Mouse (Mus musculus): ENCODE data around the gene Igsf3. TPM values are rescaled to one million over a fixed set of nuclear protein-coding genes. Genes with fewer than 3 reads are reported as not detected.
"Not testable (repeated sequence)": the region's sequence is repeated elsewhere in the genome, so short reads cannot be mapped to it uniquely, and the experiment has no call there.

Gene Igsf3
- polyA plus RNA-seq, 1 experiment from 2014 or later, result 19.3 TPM

- Histone ChIP-seq H3K9me3 (ENCODE audit: control insufficient read depth, low read length) (no peaks in the 10 kb centered on the region), H3K27ac (ENCODE audit: low read depth, low read length) (no peak overlapping the region), H3K4me3 (ENCODE audit: low read depth, low read length) (no peak overlapping the region), H3K4me2 (ENCODE audit: low read depth, low read length, severe bottlenecking) (no peak overlapping the region), H3K36me3 (ENCODE audit: control insufficient read depth, insufficient read depth, low read length) (no peaks in the 10 kb centered on the region), H3K9ac (ENCODE audit: low read length) (no peak overlapping the region), H3K27me3 (ENCODE audit: control insufficient read depth, insufficient read depth, low read length) (no peaks in the 10 kb centered on the region), H3K4me1 (replicated peaks; ENCODE audit: control insufficient read depth, insufficient read depth, low read length) (peaks cover 15% of the 10 kb centered on the region)
- no peak for DNase-seq (ENCODE audit: low spot score)
- 78% methylated on average over 6 of the region's 6 CpGs for WGBS
- ATAC-seq (replicated peaks; ENCODE audit: low FRiP score), result no peak
These were observed 35.2 kb downstream of the Igsf3 start for GRCm38 (mm10) chr3:101412115-101412514.

DNA sequence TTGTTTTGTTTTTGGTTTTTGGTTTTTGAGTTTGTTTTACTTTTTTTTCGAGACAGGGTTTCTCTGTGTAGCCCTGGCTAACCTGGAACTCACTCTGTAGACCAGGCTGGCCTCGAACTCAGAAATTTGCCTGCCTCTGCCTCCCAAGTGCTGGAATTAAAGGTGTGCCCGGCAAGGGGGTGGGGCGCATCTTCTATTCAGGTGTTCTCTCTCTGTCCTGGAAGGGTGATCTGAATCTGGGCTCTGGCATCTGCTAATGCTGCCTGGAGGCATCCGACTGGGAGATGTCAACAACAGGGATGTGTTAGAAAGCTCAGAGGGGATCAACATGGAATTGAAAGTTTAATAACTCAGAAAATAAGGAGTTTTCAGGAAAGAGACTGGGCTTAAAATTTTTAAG, 36.1 kb downstream of the Igsf3 start:
- WGBS, result 90% methylated on average over 5 of the region's 5 CpGs
- ATAC-seq (replicated peaks; ENCODE audit: low FRiP score); H3K4me2 ChIP-seq (ENCODE audit: low read depth, low read length, severe bottlenecking); H3K9me3 ChIP-seq (ENCODE audit: control insufficient read depth, low read length); DNase-seq (ENCODE audit: low spot score); H3K27ac ChIP-seq (ENCODE audit: low read depth, low read length); H3K27me3 ChIP-seq (ENCODE audit: control insufficient read depth, insufficient read depth, low read length); H3K9ac ChIP-seq (ENCODE audit: low read length); H3K36me3 ChIP-seq (ENCODE audit: control insufficient read depth, insufficient read depth, low read length); H3K4me3 ChIP-seq (ENCODE audit: low read depth, low read length): not testable (repeated sequence)
- peaks cover 15% of the 10 kb centered on the region for H3K4me1 ChIP-seq (replicated peaks; ENCODE audit: control insufficient read depth, insufficient read depth, low read length)

DNA sequence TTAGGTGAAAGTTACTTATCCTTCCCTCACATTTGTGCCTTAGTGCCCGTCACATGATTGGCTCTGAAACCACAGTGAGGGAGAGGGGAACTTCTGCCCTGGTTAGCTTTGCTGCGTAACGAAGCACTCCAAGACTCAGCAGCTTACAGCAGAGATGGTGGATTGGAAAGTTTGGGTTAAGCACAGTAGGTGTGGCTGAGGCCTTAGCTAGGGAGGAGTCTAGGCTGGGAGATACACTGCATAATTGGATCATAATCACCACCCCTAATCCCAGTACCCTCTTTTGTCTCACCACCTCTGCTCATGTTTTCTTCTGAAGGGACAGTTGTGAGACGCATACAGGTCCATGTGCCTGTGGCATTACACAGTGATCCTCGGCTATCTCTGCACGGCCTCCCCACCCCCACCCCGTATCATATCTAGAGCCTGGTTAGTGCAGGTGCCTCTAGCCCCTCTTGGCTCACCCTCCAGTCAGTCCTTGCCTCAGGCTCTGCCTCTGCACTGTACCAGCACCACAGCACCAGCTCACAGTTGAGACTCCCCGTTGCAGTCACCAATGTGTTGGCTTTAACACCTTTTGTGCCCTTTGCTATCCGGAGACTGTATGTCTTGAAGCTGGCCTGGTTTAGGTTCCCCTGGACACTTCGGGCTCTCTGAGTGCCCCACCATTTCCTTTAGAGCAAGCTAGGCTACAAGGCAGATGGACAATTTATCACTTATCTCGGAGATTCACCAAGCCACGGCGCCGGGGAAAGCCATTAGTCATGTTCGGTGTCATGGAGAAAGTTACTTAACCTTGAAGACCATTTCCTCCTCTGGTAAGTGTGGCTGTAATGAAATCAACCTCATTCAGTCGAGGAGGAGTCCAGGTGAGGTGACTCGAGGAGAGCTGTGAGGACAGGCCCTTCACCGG, 42.1 kb downstream of the Igsf3 start:
- H3K27me3 ChIP-seq (ENCODE audit: control insufficient read depth, insufficient read depth, low read length), result no peaks in the 10 kb centered on the region
- DNase-seq (ENCODE audit: low spot score), result no peak
- no peak overlapping the region for H3K4me3 ChIP-seq (ENCODE audit: low read depth, low read length)
- no peak for ATAC-seq (replicated peaks; ENCODE audit: low FRiP score)
- H3K4me1 ChIP-seq (replicated peaks; ENCODE audit: control insufficient read depth, insufficient read depth, low read length), result no peaks in the 10 kb centered on the region
- H3K9me3 ChIP-seq (ENCODE audit: control insufficient read depth, low read length), result no peaks in the 10 kb centered on the region
- no peak overlapping the region for H3K4me2 ChIP-seq (ENCODE audit: low read depth, low read length, severe bottlenecking)
- WGBS, result 85% methylated on average over 18 of the region's 18 CpGs
- no peak overlapping the region for H3K9ac ChIP-seq (ENCODE audit: low read length)
- H3K36me3 ChIP-seq (ENCODE audit: control insufficient read depth, insufficient read depth, low read length), result no peaks in the 10 kb centered on the region
- H3K27ac ChIP-seq (ENCODE audit: low read depth, low read length), result no peak overlapping the region

DNA sequence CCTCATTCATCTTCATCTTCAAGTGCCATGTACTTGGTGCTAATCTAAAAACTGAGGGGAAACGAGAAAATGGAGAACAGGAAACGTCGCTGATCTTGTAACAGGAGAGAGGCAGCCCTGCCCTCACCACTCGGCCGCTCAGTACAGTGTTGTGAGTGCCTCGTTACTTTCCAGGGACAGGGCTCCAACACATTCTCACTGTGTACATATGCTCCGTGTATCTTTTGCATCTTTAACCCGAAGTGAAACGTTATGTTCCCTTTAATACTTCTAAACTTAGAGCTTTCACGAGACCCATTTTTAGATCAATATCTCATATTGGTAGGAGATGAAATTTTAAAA, 42.7 kb downstream of the Igsf3 start:
- Histone ChIP-seq H3K27me3 (ENCODE audit: control insufficient read depth, insufficient read depth, low read length) (no peaks in the 10 kb centered on the region), H3K27ac (ENCODE audit: low read depth, low read length) (no peak overlapping the region), H3K9ac (ENCODE audit: low read length) (no peak overlapping the region), H3K4me2 (ENCODE audit: low read depth, low read length, severe bottlenecking) (no peak overlapping the region), H3K4me3 (ENCODE audit: low read depth, low read length) (no peak overlapping the region), H3K36me3 (ENCODE audit: control insufficient read depth, insufficient read depth, low read length) (no peaks in the 10 kb centered on the region), H3K4me1 (replicated peaks; ENCODE audit: control insufficient read depth, insufficient read depth, low read length) (no peaks in the 10 kb centered on the region), H3K9me3 (ENCODE audit: control insufficient read depth, low read length) (no peaks in the 10 kb centered on the region)
- DNase-seq (ENCODE audit: low spot score) (no peak), ATAC-seq (replicated peaks; ENCODE audit: low FRiP score) (no peak)
- 87% methylated on average over 10 of the region's 10 CpGs for WGBS

- no peaks in the 10 kb centered on the region for H3K27me3 ChIP-seq (ENCODE audit: control insufficient read depth, insufficient read depth, low read length)
- DNase-seq (ENCODE audit: low spot score), result no peak
- no peaks in the 10 kb centered on the region for H3K9me3 ChIP-seq (ENCODE audit: control insufficient read depth, low read length)
- no peak overlapping the region for H3K4me2 ChIP-seq (ENCODE audit: low read depth, low read length, severe bottlenecking)
- no peak overlapping the region for H3K9ac ChIP-seq (ENCODE audit: low read length)
- WGBS, result 20% methylated on average over 4 of the region's 4 CpGs
- ATAC-seq (replicated peaks; ENCODE audit: low FRiP score), result no peak
- H3K4me1 ChIP-seq (replicated peaks; ENCODE audit: control insufficient read depth, insufficient read depth, low read length), result no peaks in the 10 kb centered on the region
- no peak overlapping the region for H3K27ac ChIP-seq (ENCODE audit: low read depth, low read length)
- no peak overlapping the region for H3K4me3 ChIP-seq (ENCODE audit: low read depth, low read length)
- H3K36me3 ChIP-seq (ENCODE audit: control insufficient read depth, insufficient read depth, low read length), result no peaks in the 10 kb centered on the region
These were observed 46.3 kb downstream of the Igsf3 start for GRCm38 (mm10) chr3:101423188-101423587.

DNA sequence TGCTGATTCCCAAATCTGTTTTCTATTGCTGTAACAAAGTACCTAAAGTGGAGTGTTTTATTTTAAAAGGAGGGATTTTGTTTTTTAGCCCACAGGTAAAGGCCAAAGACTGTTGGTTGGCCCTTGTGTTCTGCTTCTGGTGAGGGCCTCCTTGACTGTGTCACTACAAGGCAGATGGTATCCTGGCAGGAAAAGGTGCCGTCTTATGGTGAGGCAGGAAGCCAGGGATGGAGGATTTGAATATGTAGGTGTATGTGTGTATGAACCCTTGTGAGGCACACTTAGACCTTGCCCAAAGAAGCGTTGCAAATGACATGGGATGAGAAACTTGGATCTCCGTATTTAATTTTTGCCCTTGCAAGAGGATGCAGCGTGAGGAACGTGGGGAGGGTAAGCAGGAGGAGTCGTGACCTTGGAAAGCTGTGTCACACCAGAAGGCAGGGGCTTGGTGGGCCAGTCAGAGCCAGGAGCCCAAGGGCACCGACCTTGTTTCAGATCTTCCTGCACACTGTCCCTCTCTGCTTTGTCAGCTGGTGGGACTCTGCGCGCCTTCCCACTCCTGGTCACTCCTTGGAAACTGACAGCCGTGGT, 47.5 kb downstream of the Igsf3 start:
- Histone ChIP-seq H3K4me2 (ENCODE audit: low read depth, low read length, severe bottlenecking) (no peak overlapping the region), H3K9me3 (ENCODE audit: control insufficient read depth, low read length) (no peaks in the 10 kb centered on the region), H3K4me1 (replicated peaks; ENCODE audit: control insufficient read depth, insufficient read depth, low read length) (no peaks in the 10 kb centered on the region), H3K36me3 (ENCODE audit: control insufficient read depth, insufficient read depth, low read length) (no peaks in the 10 kb centered on the region), H3K4me3 (ENCODE audit: low read depth, low read length) (no peak overlapping the region), H3K27me3 (ENCODE audit: control insufficient read depth, insufficient read depth, low read length) (no peaks in the 10 kb centered on the region), H3K27ac (ENCODE audit: low read depth, low read length) (no peak overlapping the region), H3K9ac (ENCODE audit: low read length) (no peak overlapping the region)
- 83% methylated on average over 10 of the region's 10 CpGs for WGBS
- no peak for DNase-seq (ENCODE audit: low spot score)
- ATAC-seq (replicated peaks; ENCODE audit: low FRiP score), result no peak

DNA sequence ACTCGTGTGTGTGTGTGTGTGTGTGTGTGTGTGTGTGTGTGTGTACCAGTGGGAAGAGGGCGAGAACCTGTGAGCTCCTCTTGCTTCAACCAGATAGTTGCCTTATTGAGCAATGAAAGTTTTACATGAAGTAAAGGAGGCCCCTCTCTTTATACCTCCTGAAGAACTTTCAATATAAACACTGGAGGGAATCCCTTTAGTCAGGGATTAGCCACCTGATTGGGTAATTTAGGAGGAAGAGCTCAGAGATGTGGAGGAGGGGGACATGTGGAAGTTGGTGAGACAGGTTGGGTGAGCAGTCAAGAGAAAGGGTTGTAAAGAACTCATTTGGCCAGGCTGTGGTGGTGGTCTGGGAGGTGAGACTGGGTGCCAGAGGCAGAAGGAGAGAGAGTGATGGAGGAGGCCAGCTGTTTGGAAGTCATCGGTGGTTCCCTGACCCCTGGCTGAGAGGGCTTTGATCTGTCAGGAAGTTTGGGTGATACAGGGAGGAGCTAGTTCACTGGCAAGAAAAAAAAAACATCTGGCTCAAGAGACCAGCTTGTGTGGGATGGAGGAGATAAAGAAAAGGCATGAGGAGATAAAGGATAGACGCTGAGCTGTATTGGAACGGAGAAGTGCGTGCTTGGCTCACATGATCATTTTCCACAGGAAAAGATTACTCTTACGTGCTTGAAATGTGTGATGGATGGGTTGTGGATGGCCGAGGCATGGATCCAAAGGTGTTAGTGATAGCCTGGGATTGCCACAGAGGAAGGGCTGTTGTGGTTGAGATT, 53.3 kb downstream of the Igsf3 start:
- ATAC-seq (replicated peaks; ENCODE audit: low FRiP score) (no peak), DNase-seq (ENCODE audit: low spot score) (no peak)
- WGBS, result 84% methylated on average over 8 of the region's 8 CpGs
- Histone ChIP-seq H3K27me3 (ENCODE audit: control insufficient read depth, insufficient read depth, low read length) (no peaks in the 10 kb centered on the region), H3K9me3 (ENCODE audit: control insufficient read depth, low read length) (no peaks in the 10 kb centered on the region), H3K4me1 (replicated peaks; ENCODE audit: control insufficient read depth, insufficient read depth, low read length) (no peaks in the 10 kb centered on the region), H3K4me3 (ENCODE audit: low read depth, low read length) (no peak overlapping the region), H3K27ac (ENCODE audit: low read depth, low read length) (no peak overlapping the region), H3K9ac (ENCODE audit: low read length) (no peak overlapping the region), H3K36me3 (ENCODE audit: control insufficient read depth, insufficient read depth, low read length) (no peaks in the 10 kb centered on the region), H3K4me2 (ENCODE audit: low read depth, low read length, severe bottlenecking) (no peak overlapping the region)

GRCm38 (mm10) chr3:101430755-101431115, 53.9 kb downstream of the Igsf3 start:
- Histone ChIP-seq H3K9ac (ENCODE audit: low read length) (no peak overlapping the region), H3K4me2 (ENCODE audit: low read depth, low read length, severe bottlenecking) (no peak overlapping the region), H3K36me3 (ENCODE audit: control insufficient read depth, insufficient read depth, low read length) (no peaks in the 10 kb centered on the region), H3K9me3 (ENCODE audit: control insufficient read depth, low read length) (no peaks in the 10 kb centered on the region), H3K4me3 (ENCODE audit: low read depth, low read length) (no peak overlapping the region), H3K27ac (ENCODE audit: low read depth, low read length) (no peak overlapping the region), H3K4me1 (replicated peaks; ENCODE audit: control insufficient read depth, insufficient read depth, low read length) (no peaks in the 10 kb centered on the region), H3K27me3 (ENCODE audit: control insufficient read depth, insufficient read depth, low read length) (no peaks in the 10 kb centered on the region)
- DNase-seq (ENCODE audit: low spot score) (no peak), ATAC-seq (replicated peaks; ENCODE audit: low FRiP score) (no peak)
- 90% methylated on average over 2 of the region's 2 CpGs for WGBS

Data from forebrain, embryonic 11.5 days (tissue).